Mouse (Mus musculus) MEL (cell line): Measurements from ENCODE around the gene Gpr19. TPM values are rescaled to one million over a fixed set of nuclear protein-coding genes. Genes with fewer than 3 reads are reported as not detected.

Experiments
- DNase-seq: peaks from one replicate; pipeline ENCODE4 v3.0.0; 2011; ENCODE audit warnings: low read depth, low spot score
- H3K27ac ChIP-seq: 2 replicates; pipeline ENCODE4 v1.5.1; 2012; ENCODE audit warnings: low read depth, mild to moderate bottlenecking, control low read depth, low read length, moderate library complexity; ENCODE audit not compliant: control insufficient read depth
- H3K27me3 ChIP-seq, 2 experiments: fragments of 150-350 bp in 1 of 2; sonication (generic) in 1 of 2; 2 replicates each; pipeline ENCODE4 v1.6.1; 2012; ENCODE audit warnings: low read length in 2 of 2, mild to moderate bottlenecking in 2 of 2, improper control_type of control experiment in 1 of 2, moderate library complexity in 1 of 2; ENCODE audit not compliant: insufficient read depth in 2 of 2, control insufficient read depth in 1 of 2
- H3K36me3 ChIP-seq, 2 experiments: 2 replicates each; pipeline ENCODE4 v1.6.1; 2012 to 2014; ENCODE audit warnings: low read length in 2 of 2, improper control_type of control experiment in 1 of 2, inconsistent platforms in 1 of 2, mild to moderate bottlenecking in 1 of 2; ENCODE audit not compliant: insufficient read depth in 2 of 2, control insufficient read depth in 1 of 2
- H3K4me1 ChIP-seq, 2 experiments: fragments of 150-350 bp in 1 of 2; sonication (generic) in 1 of 2; 2 replicates each; pipeline ENCODE4 v1.6.1; 2012; ENCODE audit warnings: low read length in 2 of 2, improper control_type of control experiment in 1 of 2, mild to moderate bottlenecking in 1 of 2; ENCODE audit not compliant: insufficient read depth in 2 of 2, control insufficient read depth in 1 of 2
- H3K4me3 ChIP-seq, 2 experiments: fragments of 150-350 bp in 1 of 2; sonication (generic) in 1 of 2; 2 replicates each; pipeline ENCODE4 v1.5.1; 2012; ENCODE audit warnings: low read depth in 2 of 2, low read length in 2 of 2, mild to moderate bottlenecking in 2 of 2, moderate library complexity in 2 of 2, control low read depth in 1 of 2, improper control_type of control experiment in 1 of 2; ENCODE audit not compliant: control insufficient read depth in 1 of 2, insufficient read depth in 1 of 2
- H3K79me2 ChIP-seq: 2 replicates; pipeline ENCODE4 v1.6.1; 2012; ENCODE audit warnings: mild to moderate bottlenecking, low read length, moderate library complexity; ENCODE audit not compliant: control insufficient read depth, poor library complexity, insufficient read depth
- H3K9ac ChIP-seq: 2 replicates; pipeline ENCODE4 v1.6.1; 2012; ENCODE audit warnings: low read depth, mild to moderate bottlenecking, control low read depth, low read length, moderate library complexity; ENCODE audit not compliant: control insufficient read depth, poor library complexity, severe bottlenecking
- H3K9me3 ChIP-seq: fragments of 150-350 bp; sonication (generic); replicated peaks from 2 replicates; pipeline ENCODE4 v1.6.1; 2012; ENCODE audit warnings: mild to moderate bottlenecking, low read length, improper control_type of control experiment, moderate library complexity; ENCODE audit not compliant: insufficient read depth
- BHLHE40 ChIP-seq: IDR thresholded peaks from 2 replicates; pipeline ENCODE4 v1.6.1; 2012; ENCODE audit warnings: low read depth, mild to moderate bottlenecking, inconsistent platforms, low read length, improper control_type of control experiment, borderline replicate concordance
- CHD2 ChIP-seq: IDR thresholded peaks from 2 replicates; pipeline ENCODE4 v1.6.1; 2011; ENCODE audit warnings: low read length, improper control_type of control experiment
- CTCF ChIP-seq, 3 experiments: IDR thresholded peaks in 2 of 3; conservative IDR thresholded peaks in 1 of 3; 2 replicates each; pipeline ENCODE4 v1.5.1; 2011 to 2012; ENCODE audit warnings: low read length in 3 of 3, low read depth in 2 of 3, mild to moderate bottlenecking in 2 of 3, improper control_type of control experiment in 1 of 3, inconsistent platforms in 1 of 3, mixed read lengths in 1 of 3, moderate library complexity in 1 of 3; ENCODE audit not compliant: control insufficient read depth in 1 of 3, insufficient read depth in 1 of 3, poor library complexity in 1 of 3, severe bottlenecking in 1 of 3
- E2F4 ChIP-seq: IDR thresholded peaks from 2 replicates; pipeline ENCODE4 v1.6.1; 2011; ENCODE audit warnings: low read depth, low read length, improper control_type of control experiment, borderline replicate concordance
- GATA1 ChIP-seq: IDR thresholded peaks from 2 replicates; pipeline ENCODE4 v1.6.1; 2011; ENCODE audit warnings: low read depth, low read length, improper control_type of control experiment
- MAX ChIP-seq: IDR thresholded peaks from 2 replicates; pipeline ENCODE4 v1.6.1; 2011; ENCODE audit warnings: low read length, improper control_type of control experiment
- MYB ChIP-seq: IDR thresholded peaks from 2 replicates; pipeline ENCODE4 v1.6.1; 2011; ENCODE audit warnings: mild to moderate bottlenecking, low read depth, low read length, improper control_type of control experiment
- MYC ChIP-seq: IDR thresholded peaks from 2 replicates; pipeline ENCODE4 v1.6.1; 2011; ENCODE audit warnings: low read depth, mild to moderate bottlenecking, low read length, improper control_type of control experiment, moderate library complexity
- NRF1 ChIP-seq: IDR thresholded peaks from 2 replicates; pipeline ENCODE4 v1.6.1; 2014; ENCODE audit warnings: low read depth, mild to moderate bottlenecking, inconsistent platforms, low read length, improper control_type of control experiment, moderate library complexity; ENCODE audit not compliant: poor library complexity, insufficient read depth, severe bottlenecking
- POLR2AphosphoS5 ChIP-seq: IDR thresholded peaks from 2 replicates; pipeline ENCODE4 v1.6.1; 2012; ENCODE audit warnings: low read depth, borderline replicate concordance, mild to moderate bottlenecking, inconsistent platforms, low read length, moderate library complexity, mixed read lengths
- RAD21 ChIP-seq: IDR thresholded peaks from 2 replicates; pipeline ENCODE4 v1.6.1; 2011; ENCODE audit warnings: mild to moderate bottlenecking, low read depth, low read length, improper control_type of control experiment
- SIN3A ChIP-seq: IDR thresholded peaks from 2 replicates; pipeline ENCODE4 v1.6.1; 2012; ENCODE audit warnings: low read length, improper control_type of control experiment, inconsistent platforms
- SMC3 ChIP-seq: IDR thresholded peaks from 2 replicates; pipeline ENCODE4 v1.6.1; 2011; ENCODE audit warnings: low read depth, low read length, improper control_type of control experiment
- TAL1 ChIP-seq: IDR thresholded peaks from 2 replicates; pipeline ENCODE4 v1.6.1; 2012; ENCODE audit warnings: mild to moderate bottlenecking, inconsistent platforms, low read length, moderate library complexity, mixed read lengths
- TBP ChIP-seq: IDR thresholded peaks from 2 replicates; pipeline ENCODE4 v1.8.0; 2011; ENCODE audit warnings: low read depth, low read length, improper control_type of control experiment
- TCF12 ChIP-seq: IDR thresholded peaks from 2 replicates; pipeline ENCODE4 v1.6.1; 2014; ENCODE audit warnings: low read depth, mild to moderate bottlenecking, inconsistent platforms, low read length, improper control_type of control experiment, moderate library complexity
- polyA plus RNA-seq, 2 experiments: library from polyadenylated mRNA; stranded (reverse) in 1 of 2; unstranded in 1 of 2; fragments of >175 nt in 1 of 2; fragments of >200 nt in 1 of 2; gene quantifications; 2 replicates each; pipeline versions ENCODE4 v1.2.1 to v1.2.4; 2012; ENCODE audit warnings: low replicate concordance in 2 of 2, low read depth in 1 of 2; ENCODE audit not compliant: insufficient read length in 2 of 2, insufficient read depth in 1 of 2, missing spikeins in 1 of 2
- total RNA-seq: library from RNA; depleted of rRNA; stranded (reverse); fragments of 300-350 nt; gene quantifications from 2 replicates; pipeline ENCODE4 v1.2.3, GENCODE M21; 2012

The Gpr19 gene
- total and polyA plus RNA-seq, 3 experiments, result 8.4 to 11.7 TPM; not detected in 1

DNA sequence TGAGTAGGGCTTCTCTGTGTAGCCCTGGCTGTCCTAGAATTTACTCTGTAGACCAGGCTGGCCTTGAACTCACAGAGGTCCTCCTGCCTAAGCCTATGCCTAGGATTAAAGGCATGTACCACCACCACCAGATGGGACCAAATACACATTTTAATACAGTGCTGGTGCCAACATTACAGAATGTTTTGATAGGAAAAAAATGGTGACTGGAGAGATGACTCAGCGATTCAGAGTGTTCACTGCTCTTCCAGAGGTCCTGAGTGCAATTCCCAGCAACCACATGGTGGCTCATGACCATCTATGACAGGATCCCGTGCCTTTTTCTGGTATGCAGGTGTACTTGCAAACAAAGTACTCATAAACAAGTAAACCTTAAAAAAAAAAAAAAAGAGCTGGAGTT, 48.9 kb downstream of the Gpr19 start:
- TF ChIP-seq GATA1, result no peak
- TF ChIP-seq SIN3A, result no peak
- no peak for TF ChIP-seq BHLHE40
- TF ChIP-seq RAD21, result no peak
- no peak for TF ChIP-seq NRF1
- TF ChIP-seq POLR2AphosphoS5, result no peak
- no peaks in the 10 kb centered on the region for H3K79me2 ChIP-seq
- no peaks in the 10 kb centered on the region for H3K36me3 ChIP-seq
- H3K9me3 ChIP-seq, result no peaks in the 10 kb centered on the region
- no peak overlapping the region for H3K9ac ChIP-seq
- no peaks in the 10 kb centered on the region; a peak in 1 of 4 replicates for H3K4me1 ChIP-seq
- no peak for DNase-seq
- H3K4me3 ChIP-seq, result no peak overlapping the region
- no peak overlapping the region for H3K27ac ChIP-seq
- H3K27me3 ChIP-seq, result no peaks in the 10 kb centered on the region

DNA sequence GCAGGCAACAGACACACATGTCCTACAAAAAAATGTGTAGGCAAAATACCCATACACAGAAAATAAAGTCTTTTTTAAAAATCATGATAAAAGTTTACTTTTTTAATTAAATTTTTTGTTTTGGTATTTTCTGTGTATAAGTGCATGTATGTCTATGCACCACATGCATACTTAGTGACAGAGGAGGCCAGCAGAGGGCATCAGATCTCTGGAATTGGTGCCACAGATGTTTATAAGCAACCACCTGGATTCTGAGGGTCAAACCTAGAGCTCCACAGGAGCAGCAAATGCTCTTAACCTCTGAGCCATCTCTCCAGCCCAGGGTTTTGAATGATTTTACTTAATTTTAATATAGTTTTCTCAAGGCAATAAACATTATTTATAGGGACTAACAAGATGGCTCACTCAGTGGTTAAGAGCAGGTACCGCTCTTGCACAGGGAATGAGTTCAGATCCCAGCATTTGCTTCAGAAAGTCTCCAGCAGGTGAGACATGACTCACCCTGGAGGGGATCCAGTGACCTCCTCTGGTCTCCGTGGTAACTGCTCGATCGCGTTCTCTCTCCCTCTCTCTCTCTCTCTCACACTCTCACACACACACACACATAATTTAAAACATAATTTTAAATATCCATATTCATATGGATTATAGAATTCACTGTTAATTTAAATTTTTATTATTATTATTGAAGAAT, 50.0 kb downstream of the Gpr19 start:
- no peak overlapping the region for H3K27ac ChIP-seq
- no peaks in the 10 kb centered on the region for H3K9me3 ChIP-seq
- no peaks in the 10 kb centered on the region for H3K79me2 ChIP-seq
- no peak overlapping the region for H3K4me3 ChIP-seq
- DNase-seq, result peak; percentile 60
- no peaks in the 10 kb centered on the region for H3K27me3 ChIP-seq
- H3K36me3 ChIP-seq, result no peaks in the 10 kb centered on the region
- TF ChIP-seq TBP (no peak), MYB (no peak), RAD21 (peak; percentile 63), CHD2 (no peak), MYC (peak; percentile 61; the same call in 1 of the 2 replicates), TCF12 (no peak), NRF1 (no peak), TAL1 (no peak), CTCF (IDR thresholded peaks at IDR 0.05 in 2 of 3, conservative IDR thresholded peaks at IDR 0.05 in 1 of 3; ENCODE audit: control insufficient read depth in 1 of 3, insufficient read depth in 1 of 3, low read depth in 2 of 3, low read length in 3 of 3, poor library complexity in 1 of 3, severe bottlenecking in 1 of 3) (peak; percentile 28 to 68 (median 58); a peak in 5 of 6 replicates), MAX (no peak), SMC3 (peak; percentile 64), POLR2AphosphoS5 (no peak), E2F4 (no peak)
- H3K9ac ChIP-seq, result no peak overlapping the region
- no peaks in the 10 kb centered on the region; a peak in 1 of 4 replicates for H3K4me1 ChIP-seq
